In the genomic region with DNA sequence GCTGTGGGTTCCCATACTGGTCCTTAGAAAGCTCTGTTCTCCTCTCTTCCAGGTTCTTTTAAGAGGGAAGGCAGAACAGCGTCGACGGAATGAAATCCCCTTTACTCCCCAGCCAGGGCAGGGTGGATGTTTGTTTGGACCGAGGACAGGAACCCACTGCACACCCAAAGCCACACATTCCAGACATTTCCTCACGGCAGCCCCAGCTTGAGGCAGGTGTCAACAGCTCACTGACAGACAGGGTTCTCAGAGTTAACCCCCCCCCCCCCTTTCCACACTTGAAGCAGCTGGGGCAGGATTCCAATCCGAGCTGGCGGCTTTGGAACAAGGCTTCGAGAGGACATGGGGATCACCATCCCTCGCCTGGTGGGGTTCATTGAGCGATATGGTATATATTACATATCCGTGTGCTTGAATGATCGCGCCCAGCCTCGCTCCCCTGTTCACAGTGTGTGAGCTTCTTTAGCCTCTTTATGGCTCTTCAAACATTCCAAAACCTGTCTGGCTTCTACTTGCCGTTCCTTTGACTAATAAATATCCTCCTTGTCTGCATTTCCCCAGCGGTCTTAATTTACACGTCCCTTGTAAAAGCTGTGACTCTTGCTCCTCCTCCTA, we compare ENCODE assay signal across 10 mouse cellular contexts. TPM values are rescaled to one million over a fixed set of nuclear protein-coding genes. Genes with fewer than 3 reads are reported as not detected.
DNase-seq lines count a peak whose midpoint lies in the region; ATAC-seq lines count a peak whose summit lies in the region.
"Had no signal": no experiment of that assay in that cellular context is flagged by ENCODE, and none has a peak within 500 bp of the region (broad histone marks: within the 10 kb centered on the region; RNA-seq: fewer than 3 reads in every experiment).

No protein-coding gene starts in this region.

- no peaks in the 10 kb centered on the region for H3K36me3 ChIP-seq in heart, embryonic 16.5 days (ENCODE audit: control insufficient read depth, insufficient read depth)
- H3K36me3 ChIP-seq in neural tube, embryonic 11.5 days (ENCODE audit: control insufficient read depth, insufficient read depth, low read length): no peaks in the 10 kb centered on the region

- peak; percentile 41; the same call in 1 of the 2 replicates for ATAC-seq in heart, embryonic 16.5 days (replicated peaks; ENCODE audit: extremely low read depth, insufficient read depth, low FRiP score)
- ATAC-seq in neural tube, embryonic 11.5 days (ENCODE audit: insufficient read depth, low FRiP score, low TSS enrichment): no peak
- ATAC-seq: activated CD4-positive, CD25-positive, alpha-beta regulatory T cell, adult 4 months had no signal

- DNase-seq in heart, adult 11 months: no peak
- peak; percentile 28 for DNase-seq in neural tube, embryonic 11.5 days (ENCODE audit: low spot score)
- no peak for DNase-seq in neural tube, embryonic 10.5 days (ENCODE audit: extremely low spot score, low spot score)
- peak; percentile 3 for DNase-seq in large intestine, adult 2 months (ENCODE audit: low read depth, low spot score)
- DNase-seq in yolk sac, embryonic 10.5 days (ENCODE audit: low spot score): peak; percentile 48
- no peak for DNase-seq in spleen, postnatal 4 days (ENCODE audit: low spot score in 2 of 2)
- no peak for DNase-seq in frontal cortex, postnatal 36 days (ENCODE audit: low spot score in 2 of 2)

- peak overlapping the region; percentile 34 for H3K4me3 ChIP-seq in heart, embryonic 16.5 days (ENCODE audit: low read length)
- H3K4me3 ChIP-seq in neural tube, embryonic 11.5 days (ENCODE audit: low read depth, low read length): no peak overlapping the region

- H3K4me2 ChIP-seq in heart, embryonic 16.5 days (ENCODE audit: low read depth, low read length): peak overlapping the region; percentile 61
- H3K4me2 ChIP-seq in neural tube, embryonic 11.5 days (ENCODE audit: low read depth): no peak overlapping the region

- H3K9me3 ChIP-seq in heart, embryonic 16.5 days (replicated peaks; ENCODE audit: control insufficient read depth, low read length): no peaks in the 10 kb centered on the region
- no peaks in the 10 kb centered on the region for H3K9me3 ChIP-seq in neural tube, embryonic 11.5 days (ENCODE audit: control insufficient read depth, low read length)

- H3K27me3 ChIP-seq in heart, embryonic 16.5 days (ENCODE audit: control insufficient read depth, insufficient read depth, low read length): no peaks in the 10 kb centered on the region; the same call in 1 of the 2 replicates
- H3K27me3 ChIP-seq in neural tube, embryonic 11.5 days (ENCODE audit: control insufficient read depth, insufficient read depth, low read length): no peaks in the 10 kb centered on the region

- peaks cover 12% of the 10 kb centered on the region for H3K4me1 ChIP-seq in heart, embryonic 16.5 days (ENCODE audit: control insufficient read depth, insufficient read depth, low read length)
- H3K4me1 ChIP-seq in neural tube, embryonic 11.5 days (ENCODE audit: control insufficient read depth, insufficient read depth, low read length): peaks cover 9% of the 10 kb centered on the region

- peak overlapping the region; percentile 1; the same call in 1 of the 2 replicates for H3K9ac ChIP-seq in heart, embryonic 16.5 days (ENCODE audit: low read length)
- H3K9ac ChIP-seq in neural tube, embryonic 11.5 days (ENCODE audit: low read length): no peak overlapping the region

- 21% methylated on average over 17 of the region's 17 CpGs for WGBS in heart, embryonic 16.5 days
- WGBS in neural tube, embryonic 11.5 days: 56% methylated on average over 17 of the region's 17 CpGs
- 17% methylated on average over 17 of the region's 17 CpGs for WGBS in large intestine, adult 2 months

- peak overlapping the region; percentile 15; the same call in 1 of the 2 replicates for H3K27ac ChIP-seq in heart, embryonic 16.5 days (ENCODE audit: low read length)
- H3K27ac ChIP-seq in neural tube, embryonic 11.5 days (ENCODE audit: low read depth, low read length): no peak overlapping the region
- H3K27ac ChIP-seq: macrophage had no signal

RNA-seq across cellular contexts. Expression of gene Atxn10, which starts 37.8 kb away (rescaled TPM):
- polyA plus RNA-seq in heart, embryonic 16.5 days (2015; fragmentation: Nextera tagmentation; extraction: Ambion mirVana): 209 and 214 TPM in 2 replicates
- polyA plus RNA-seq in neural tube, embryonic 11.5 days (2014; fragmentation: Nextera tagmentation; extraction: Ambion mirVana): 440 and 449 TPM in 2 replicates
- 16.7 and 17.3 TPM in 2 replicates for polyA plus RNA-seq in large intestine, adult 2 months (2012; rRNA removed)

Comparison
In these comparisons a context has a peak if more than half of its experiments do, and no peak if none do; other contexts are left out.
1. DNase-seq: peak in neural tube, embryonic 11.5 days (single experiment), large intestine, adult 2 months (single experiment) and yolk sac, embryonic 10.5 days (single experiment); none in heart, adult 11 months (single experiment), neural tube, embryonic 10.5 days (single experiment), spleen, postnatal 4 days (0 of 2) and frontal cortex, postnatal 36 days (0 of 2).
2. RNA of gene Atxn10, which starts 37.8 kb away (polyA plus RNA-seq): 440 to 449 TPM in neural tube, embryonic 11.5 days and 209 to 214 TPM in heart, embryonic 16.5 days; 16.7 to 17.3 TPM in large intestine, adult 2 months; every median in the first group is over 10 times any median in the second.